Mouse (Mus musculus) liver, embryonic 16.5 days (tissue): Measurements from ENCODE around the gene Qtrt2. TPM values are rescaled to one million over a fixed set of nuclear protein-coding genes. Genes with fewer than 3 reads are reported as not detected.
A peak's percentile ranks its signal among the peaks of the same experiment; 100 is the strongest.

Source experiments
- ATAC-seq: fragments of 200-750 bp; cut with Nextera tagmentation; 2 replicates; pipeline ENCODE4 v1.8.0; 2017; ENCODE audit warnings: low read depth, mild to moderate bottlenecking, moderate number of reproducible peaks, moderate library complexity
- H3K27ac ChIP-seq: fragments of 300-500 bp; sonication (generic); 2 replicates; pipeline ENCODE4 v1.5.1; 2014; ENCODE audit warnings: mild to moderate bottlenecking, low read length
- H3K27me3 ChIP-seq: fragments of 300-500 bp; sonication (generic); 2 replicates; pipeline ENCODE4 v1.6.1; 2014; ENCODE audit warnings: low read depth, low read length, mixed read lengths; ENCODE audit not compliant: control insufficient read depth, insufficient read depth
- H3K36me3 ChIP-seq: fragments of 300-500 bp; sonication (generic); 2 replicates; pipeline ENCODE4 v1.6.1; 2014; ENCODE audit warnings: mild to moderate bottlenecking; ENCODE audit not compliant: control insufficient read depth, insufficient read depth
- H3K4me1 ChIP-seq: fragments of 300-500 bp; sonication (generic); 2 replicates; pipeline ENCODE4 v1.6.1; 2014; ENCODE audit warnings: low read depth, low read length, mixed read lengths; ENCODE audit not compliant: control insufficient read depth
- H3K4me2 ChIP-seq: fragments of 300-500 bp; sonication (generic); 2 replicates; pipeline ENCODE4 v1.6.1; 2014; ENCODE audit warnings: low read depth, low read length, mixed read lengths
- H3K4me3 ChIP-seq: fragments of 300-500 bp; sonication (generic); 2 replicates; pipeline ENCODE4 v1.5.1; 2014; ENCODE audit warnings: low read depth, mild to moderate bottlenecking, low read length
- H3K9ac ChIP-seq: fragments of 300-500 bp; sonication (generic); 2 replicates; pipeline ENCODE4 v1.6.1; 2014; ENCODE audit warnings: low read depth, low read length
- H3K9me3 ChIP-seq: fragments of 300-500 bp; sonication (generic); replicated peaks from 2 replicates; pipeline ENCODE4 v1.6.1; 2016; ENCODE audit warnings: low read length; ENCODE audit not compliant: control insufficient read depth
- WGBS: fragments of 180-500 bp; shearing (Covaris S2); extraction: QIAGEN DNeasy Blood & Tissue Kit; methylation state at CpG from one replicate; pipeline ENCODE4 v1.1.7; 2014; ENCODE audit not compliant: insufficient replicate concordance; 5-methylcytosine and 5-hydroxymethylcytosine counted together
- polyA plus RNA-seq: library from polyadenylated mRNA; unstranded; fragments of >200 nt; fragmentation: Nextera tagmentation; extraction: Ambion mirVana; gene quantifications from 2 replicates; pipeline ENCODE4 v1.2.1, GENCODE M21; 2015

Gene Qtrt2
- polyA plus RNA-seq, 1 experiment from 2014 or later: 4.6 TPM

GRCm38 (mm10) chr16:43908881-43909280, 17.7 kb downstream of the Qtrt2 start:
- Histone ChIP-seq H3K4me2 (no peak overlapping the region), H3K27me3 (no peaks in the 10 kb centered on the region), H3K27ac (no peak overlapping the region), H3K9ac (no peak overlapping the region), H3K4me3 (no peak overlapping the region), H3K36me3 (peaks cover 5% of the 10 kb centered on the region; the same call in 1 of the 2 replicates), H3K9me3 (no peaks in the 10 kb centered on the region), H3K4me1 (no peaks in the 10 kb centered on the region)
- ATAC-seq: no peak
- 62% methylated on average over 2 of the region's 2 CpGs for WGBS

GRCm38 (mm10) chr16:43900571-43900970, 26.0 kb downstream of the Qtrt2 start:
- Histone ChIP-seq H3K27ac (no peak overlapping the region), H3K36me3 (no peaks in the 10 kb centered on the region)

GRCm38 (mm10) chr16:43900138-43900537, 26.5 kb downstream of the Qtrt2 start:
- Histone ChIP-seq H3K9ac (no peak overlapping the region), H3K36me3 (no peaks in the 10 kb centered on the region), H3K27ac (no peak overlapping the region), H3K9me3 (no peaks in the 10 kb centered on the region), H3K27me3 (no peaks in the 10 kb centered on the region), H3K4me3 (no peak overlapping the region), H3K4me2 (no peak overlapping the region), H3K4me1 (peaks cover 2% of the 10 kb centered on the region; the same call in 1 of the 2 replicates)
- 34% methylated on average over 4 of the region's 4 CpGs for WGBS
- ATAC-seq: no peak

More at GRCm38 (mm10) chr16:43900571-43900970, 26.0 kb downstream of the Qtrt2 start:
- Histone ChIP-seq H3K4me1 (peaks cover 2% of the 10 kb centered on the region; the same call in 1 of the 2 replicates), H3K27me3 (no peaks in the 10 kb centered on the region), H3K4me2 (no peak overlapping the region), H3K4me3 (no peak overlapping the region), H3K9ac (no peak overlapping the region), H3K9me3 (no peaks in the 10 kb centered on the region)
- no peak for ATAC-seq

- 72% methylated on average over 8 of the region's 8 CpGs for WGBS
- H3K4me2 ChIP-seq: no peak overlapping the region
- ATAC-seq: no peak
- no peaks in the 10 kb centered on the region for H3K9me3 ChIP-seq
- H3K27me3 ChIP-seq: no peaks in the 10 kb centered on the region
- H3K27ac ChIP-seq: no peak overlapping the region
- H3K36me3 ChIP-seq: no peaks in the 10 kb centered on the region
- no peak overlapping the region for H3K9ac ChIP-seq
- H3K4me3 ChIP-seq: no peak overlapping the region
- H3K4me1 ChIP-seq: peaks cover 6% of the 10 kb centered on the region
Observed at GRCm38 (mm10) chr16:43894501-43894900, 32.1 kb downstream of the Qtrt2 start.

- no peaks in the 10 kb centered on the region for H3K27me3 ChIP-seq
- H3K4me1 ChIP-seq: peaks cover 13% of the 10 kb centered on the region
- no peak overlapping the region for H3K4me3 ChIP-seq
- peak overlapping the region; percentile 78; the same call in 1 of the 2 replicates for H3K4me2 ChIP-seq
- H3K9me3 ChIP-seq: no peaks in the 10 kb centered on the region
- no peaks in the 10 kb centered on the region for H3K36me3 ChIP-seq
- no peak overlapping the region for H3K9ac ChIP-seq
- WGBS: 56% methylated on average over 4 of the region's 4 CpGs
- no peak for ATAC-seq
- no peak overlapping the region for H3K27ac ChIP-seq
Observed at GRCm38 (mm10) chr16:43890747-43891336, 35.8 kb downstream of the Qtrt2 start.

GRCm38 (mm10) chr16:43890005-43890336, 36.6 kb downstream of the Qtrt2 start:
- peak overlapping the region; percentile 80 for H3K9ac ChIP-seq
- peak overlapping the region; percentile 82 for H3K4me3 ChIP-seq
- H3K4me1 ChIP-seq: peaks cover 13% of the 10 kb centered on the region
- H3K4me2 ChIP-seq: peak overlapping the region; percentile 78
- H3K36me3 ChIP-seq: no peaks in the 10 kb centered on the region
- 0 out of 2 replicates have a peak overlapping the region, but pooled peaks have one; percentile 46 for H3K27ac ChIP-seq
- peak; percentile 81 for ATAC-seq
- H3K27me3 ChIP-seq: no peaks in the 10 kb centered on the region
- under 1% methylated on average over 9 of the region's 9 CpGs for WGBS
- no peaks in the 10 kb centered on the region for H3K9me3 ChIP-seq

- Histone ChIP-seq H3K4me1 (peaks cover 13% of the 10 kb centered on the region), H3K4me3 (peak within 1 kb of the TSS; percentile 82), H3K27ac (peak within 1 kb of the TSS; percentile 65), H3K9me3 (no peaks in the 10 kb centered on the region), H3K4me2 (peak within 1 kb of the TSS; percentile 78), H3K9ac (peak within 1 kb of the TSS; percentile 80), H3K36me3 (no peaks in the 10 kb centered on the region), H3K27me3 (no peaks in the 10 kb centered on the region)
- WGBS: under 1% methylated on average over 33 of the region's 33 CpGs
- ATAC-seq: peak; percentile 99
Observed at GRCm38 (mm10) chr16:43889208-43890004, 37.2 kb downstream of the Qtrt2 start, which contains the start of gene Ccdc191. Ccdc191 (plus strand) TSS chr16:43889800.

GRCm38 (mm10) chr16:43882329-43882728, 44.3 kb downstream of the Qtrt2 start:
- WGBS: 71% methylated on average over 2 of the region's 2 CpGs
- no peaks in the 10 kb centered on the region for H3K4me1 ChIP-seq
- no peak overlapping the region for H3K27ac ChIP-seq
- H3K9ac ChIP-seq: no peak overlapping the region
- no peak for ATAC-seq
- no peak overlapping the region for H3K4me3 ChIP-seq
- no peak overlapping the region for H3K4me2 ChIP-seq
- no peaks in the 10 kb centered on the region for H3K27me3 ChIP-seq
- no peaks in the 10 kb centered on the region for H3K9me3 ChIP-seq
- H3K36me3 ChIP-seq: no peaks in the 10 kb centered on the region

- H3K4me1 ChIP-seq: no peaks in the 10 kb centered on the region
Observed at GRCm38 (mm10) chr16:43881636-43882035, 45.0 kb downstream of the Qtrt2 start.

More at GRCm38 (mm10) chr16:43881636-43882035, 45.0 kb downstream of the Qtrt2 start:
- Histone ChIP-seq H3K4me3 (no peak overlapping the region), H3K9ac (no peak overlapping the region), H3K4me2 (no peak overlapping the region), H3K36me3 (no peaks in the 10 kb centered on the region), H3K27me3 (no peaks in the 10 kb centered on the region), H3K9me3 (no peaks in the 10 kb centered on the region), H3K27ac (no peak overlapping the region)
- whole genome bisulfite sequencing: 50% methylated on average over 3 of the region's 3 CpGs
- no peak for ATAC-seq
